In the genomic region with DNA sequence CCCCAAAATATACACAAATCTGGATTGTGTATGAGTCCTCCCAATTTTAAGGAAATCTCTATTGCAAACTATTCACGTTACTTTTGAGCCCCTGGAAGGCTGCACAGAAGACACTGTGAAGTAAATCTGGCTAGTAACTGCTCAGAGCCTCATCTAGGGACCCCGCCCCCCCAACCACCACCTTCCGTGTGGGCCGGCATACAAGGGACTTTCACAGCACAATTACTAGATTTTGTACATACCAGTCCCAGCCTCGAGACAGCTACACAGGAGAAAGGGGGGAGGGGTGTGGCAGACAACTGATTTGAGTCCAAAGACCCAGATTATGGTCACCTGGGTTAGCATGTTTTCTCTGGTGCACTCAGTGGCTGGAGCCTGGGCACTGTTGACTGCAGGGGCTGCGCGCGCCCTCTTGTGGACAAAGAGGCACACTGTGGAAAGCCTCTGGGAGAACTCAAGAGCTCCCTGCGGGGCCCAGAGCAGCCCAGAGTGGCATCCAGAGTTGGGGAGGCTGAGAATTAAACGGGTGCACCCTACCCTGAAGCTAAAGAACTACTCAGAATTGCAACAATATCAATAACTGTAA, we compare ENCODE assay signal across 8 mouse cellular contexts. TPM values are rescaled to one million over a fixed set of nuclear protein-coding genes. Genes with fewer than 3 reads are reported as not detected.
DNase-seq lines count a peak whose midpoint lies in the region; ATAC-seq and TF ChIP-seq lines count a peak whose summit lies in the region.

No protein-coding gene starts in this region.

- 31% methylated on average over 10 of the region's 10 CpGs for WGBS in midbrain, embryonic 12.5 days
- WGBS in small intestine, adult 2 months: 27% methylated on average over 10 of the region's 10 CpGs

- no peaks in the 10 kb centered on the region for H3K27me3 ChIP-seq in midbrain, embryonic 12.5 days
- no peaks in the 10 kb centered on the region for H3K27me3 ChIP-seq in small intestine, adult 2 months (ENCODE audit: control insufficient read depth, insufficient read depth, low read length)

- H3K9ac ChIP-seq in midbrain, embryonic 12.5 days (replicated peaks): no peak overlapping the region

- no peak overlapping the region for H3K4me3 ChIP-seq in midbrain, embryonic 12.5 days
- H3K4me3 ChIP-seq in small intestine, adult 2 months (ENCODE audit: low read depth, low read length): no peak overlapping the region

- no peaks in the 10 kb centered on the region for H3K4me1 ChIP-seq in midbrain, embryonic 12.5 days
- H3K4me1 ChIP-seq in small intestine, adult 2 months (ENCODE audit: control insufficient read depth, insufficient read depth, insufficient read length, low read length): no peaks in the 10 kb centered on the region

- ATAC-seq in midbrain, embryonic 12.5 days (ENCODE audit: low FRiP score, low read depth): peak; percentile 75
- no peak for ATAC-seq in inflammation-experienced regulatory T-cells, adult 6 months

- no peak overlapping the region for H3K27ac ChIP-seq in midbrain, embryonic 12.5 days (replicated peaks)
- H3K27ac ChIP-seq in small intestine, adult 2 months (ENCODE audit: insufficient read depth, low read depth, low read length): no peak overlapping the region

- peak; percentile 81 for TF ChIP-seq CTCF in small intestine, adult 2 months (IDR thresholded peaks at IDR 0.05; ENCODE audit: extremely low read depth, insufficient read length, insufficient replicate concordance, low read depth, low read length)

- H3K4me2 ChIP-seq in midbrain, embryonic 12.5 days (replicated peaks): no peak overlapping the region

- intact Hi-C loops in left cerebral cortex, postnatal 14 days (cut with DNase I): loop anchor here (2.0 kb wide), 1 partner anchor 389 kb away; no protein-coding TSS in a partner anchor

- TF ChIP-seq POLR2A in small intestine, adult 2 months (IDR thresholded peaks at IDR 0.05; ENCODE audit: low read depth, low read length): no peak

- no peaks in the 10 kb centered on the region for H3K36me3 ChIP-seq in midbrain, embryonic 12.5 days
- no peaks in the 10 kb centered on the region for H3K36me3 ChIP-seq in small intestine, adult 2 months (ENCODE audit: control insufficient read depth, insufficient read depth, low read length)

- H3K9me3 ChIP-seq in midbrain, embryonic 12.5 days: no peaks in the 10 kb centered on the region

- DNase-seq in adrenal gland, adult (ENCODE audit: inconsistent age in 2 of 2, low spot score in 1 of 2): peak; percentile 56 to 86
- DNase-seq in cerebellum, postnatal 36 days: peak; percentile 68 to 71
- peak; percentile 52 to 59 for DNase-seq in frontal cortex, postnatal 25 days (ENCODE audit: low spot score in 2 of 2)
- peak; percentile 26 for DNase-seq in hindlimb bud, embryonic 11.5 days (ENCODE audit: extremely low spot score, low read depth, low spot score)
- peak; percentile 67 to 81 for DNase-seq in left cerebral cortex, postnatal 14 days (ENCODE audit: low spot score in 2 of 2)

RNA-seq across cellular contexts. Expression of gene Bod1, which starts 33.8 kb away (rescaled TPM):
- total RNA-seq in left cerebral cortex, postnatal 14 days (2021): 10 to 100 TPM; 87.2 to 90.5 TPM
- 162 and 177 TPM in 2 replicates for polyA plus RNA-seq in midbrain, embryonic 12.5 days (2016; fragmentation: Nextera tagmentation; extraction: Ambion mirVana)
- 24.5 and 34.4 TPM in 2 replicates for polyA plus RNA-seq in small intestine, adult 2 months (2012; rRNA removed)
- 1 to 10 TPM; 4.9 to 6.7 (median 5.8) TPM for polyA plus RNA-seq in inflammation-experienced regulatory T-cells, adult 6 months (2017; shearing (Covaris generic))
